Mouse (Mus musculus): Measurements from ENCODE around the gene Klk1b26. TPM values are rescaled to one million over a fixed set of nuclear protein-coding genes. Genes with fewer than 3 reads are reported as not detected.
"Not testable (repeated sequence)": the region's sequence is repeated elsewhere in the genome, so short reads cannot be mapped to it uniquely, and the experiment has no call there.

Gene Klk1b26
- 1 to 10 TPM; 2.8 to 4.1 TPM for total RNA-seq (2021)
- long read RNA-seq, experiment 1, partial matches to known transcripts = 1 of 9 reads
- long read RNA-seq, experiment 1, other reads (novel, unspliced or antisense) = 8 of 9 reads
- long read RNA-seq, experiment 2, partial matches to known transcripts = 1 of 6 reads
- long read RNA-seq, experiment 2, other reads (novel, unspliced or antisense) = 5 of 6 reads

DNA sequence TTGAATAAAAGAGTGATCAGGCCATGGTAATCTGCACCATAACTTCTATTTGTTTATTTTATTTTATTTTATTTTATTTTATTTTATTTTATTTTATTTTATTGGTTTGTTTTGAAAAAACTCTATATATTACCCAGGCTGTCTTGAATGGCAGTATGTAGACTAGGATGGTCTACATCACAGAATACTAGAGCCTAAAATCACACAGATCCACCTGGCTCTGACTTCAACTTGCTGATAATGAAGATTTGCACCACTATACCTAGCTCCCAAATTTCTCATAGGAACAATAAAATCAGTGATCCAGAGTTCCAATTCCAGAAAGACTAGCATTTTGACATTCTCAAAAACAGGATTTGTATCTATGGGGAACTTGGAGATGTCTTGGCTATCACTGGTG, at the start of gene Klk1b26:
Klk1b26 (plus strand) TSS at position 301 of the 400 bp plus-strand sequence.
- DNase-seq = not testable (repeated sequence)

DNA sequence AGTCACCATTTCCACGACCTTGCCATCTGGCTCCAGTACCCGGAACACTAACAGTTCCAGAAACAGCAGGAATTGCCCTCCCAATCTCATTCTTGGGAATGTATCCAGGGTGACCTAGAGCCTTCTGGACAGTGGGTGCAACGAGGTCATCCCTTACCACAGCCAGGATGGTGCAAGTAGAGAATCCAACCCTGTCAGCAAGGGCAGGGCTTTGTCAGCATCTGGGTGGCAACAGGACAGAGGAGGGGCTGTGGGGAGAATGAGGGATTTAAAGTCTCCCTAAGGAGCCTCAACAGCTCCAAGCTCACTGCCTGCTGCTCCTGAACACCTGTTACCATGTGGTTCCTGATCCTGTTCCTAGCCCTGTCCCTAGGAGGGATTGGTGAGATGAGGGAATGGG, 45.5 kb upstream of the Klk1b26 start, which contains the start of gene Klk1b1:
Klk1b1 (plus strand) TSS at position 301 of the 400 bp plus-strand sequence.
- no peak for DNase-seq

DNA sequence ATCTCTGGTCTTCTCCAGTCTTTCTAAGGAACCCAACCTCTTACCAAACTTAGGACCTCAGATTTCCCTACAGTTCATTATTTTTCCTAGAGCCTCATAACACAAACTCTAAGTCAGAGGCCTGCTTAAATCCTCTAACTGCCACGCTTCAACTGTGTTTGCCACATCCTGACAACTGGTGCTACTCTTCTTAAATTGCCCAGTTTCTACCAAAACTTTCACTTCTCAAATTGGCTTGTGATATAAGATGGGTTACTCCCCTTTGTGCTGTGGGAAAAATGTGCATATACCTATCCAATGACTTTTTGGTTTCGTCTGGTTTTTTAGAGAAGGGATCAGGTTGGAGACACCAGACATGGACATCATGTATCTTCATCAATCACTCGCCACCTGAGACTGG, 44.9 kb upstream of the Klk1b26 start:
- no peak for DNase-seq

DNA sequence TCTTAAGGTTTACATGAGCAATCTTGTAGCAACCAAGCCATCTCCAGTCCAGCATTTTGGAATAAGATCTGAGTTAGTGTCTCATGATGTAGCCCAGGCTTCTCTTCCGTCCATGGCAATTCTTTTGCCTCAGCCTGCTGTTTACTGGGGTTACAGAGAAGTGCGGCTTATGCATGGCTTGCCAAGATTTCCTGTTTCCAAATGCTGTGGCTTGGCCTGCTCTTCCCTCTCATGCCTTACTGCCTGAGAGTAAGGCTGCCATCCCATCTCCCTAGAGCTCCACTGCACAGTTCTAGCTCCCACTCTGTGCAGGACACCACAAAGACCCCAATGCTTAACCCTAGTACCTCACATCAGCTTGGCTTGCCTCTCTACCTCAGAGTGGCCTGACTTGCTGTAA, 44.4 kb upstream of the Klk1b26 start:
- no peak for DNase-seq

DNA sequence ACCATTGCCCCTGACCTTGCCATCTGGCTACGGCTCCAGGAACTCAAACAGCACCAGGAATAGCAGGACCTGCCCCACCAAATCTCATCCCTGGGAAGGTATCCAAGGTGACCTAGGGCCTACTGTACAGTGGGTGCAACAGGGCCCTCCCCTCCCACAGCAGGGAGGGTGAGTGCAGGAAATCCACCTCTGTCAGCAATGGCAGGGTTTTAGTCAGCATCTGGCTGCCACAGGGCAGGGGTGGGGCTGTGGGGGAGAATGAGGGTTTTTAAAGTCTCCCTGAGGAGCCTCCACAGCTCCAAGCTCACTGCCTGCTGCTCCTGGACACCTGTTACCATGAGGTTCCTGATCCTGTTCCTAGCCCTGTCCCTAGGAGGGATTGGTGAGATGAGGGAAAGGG, 36.2 kb upstream of the Klk1b26 start, which contains the start of gene Klk1b9:
Klk1b9 (plus strand) TSS at position 301 of the 400 bp plus-strand sequence.
- DNase-seq = not testable (repeated sequence)

DNA sequence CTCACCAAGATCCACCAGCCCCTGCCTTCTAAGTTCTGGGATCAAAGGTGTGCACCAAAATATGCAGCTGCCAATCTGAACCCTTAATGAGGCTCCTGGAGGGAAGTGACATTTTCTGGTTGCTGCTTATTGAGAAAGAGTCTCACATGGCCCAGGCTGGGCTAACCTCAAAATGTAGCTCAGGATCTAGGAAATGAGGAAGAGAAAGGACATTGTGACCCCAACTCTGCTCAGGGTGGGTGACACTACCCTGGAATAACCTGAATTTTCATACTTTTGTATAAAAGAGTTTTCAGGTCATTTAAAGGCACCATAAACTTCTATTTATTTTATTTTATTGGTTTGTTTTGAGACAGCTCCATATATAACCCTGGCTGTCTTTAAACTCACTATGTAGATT, 26.3 kb upstream of the Klk1b26 start:
- DNase-seq = no peak

DNA sequence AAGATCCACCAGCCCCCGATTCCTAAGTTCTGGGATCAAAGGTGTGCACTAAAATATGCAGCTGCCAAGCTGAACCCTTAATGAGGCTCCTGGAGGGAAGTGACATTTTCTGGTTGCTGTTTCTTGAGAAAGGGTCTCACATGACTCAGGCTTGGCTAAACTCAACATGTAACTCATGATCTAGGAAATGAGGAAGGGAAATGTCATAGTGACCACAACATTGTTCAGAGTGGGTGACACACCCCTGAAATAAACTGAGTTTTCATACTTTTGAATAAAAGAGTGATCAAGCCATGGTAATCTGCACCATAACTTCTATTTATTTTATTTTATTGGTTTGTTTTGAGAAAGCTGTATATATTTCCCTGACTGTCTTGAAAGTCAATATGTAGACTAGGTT, 17.1 kb upstream of the Klk1b26 start:
- DNase-seq = not testable (repeated sequence)

DNA sequence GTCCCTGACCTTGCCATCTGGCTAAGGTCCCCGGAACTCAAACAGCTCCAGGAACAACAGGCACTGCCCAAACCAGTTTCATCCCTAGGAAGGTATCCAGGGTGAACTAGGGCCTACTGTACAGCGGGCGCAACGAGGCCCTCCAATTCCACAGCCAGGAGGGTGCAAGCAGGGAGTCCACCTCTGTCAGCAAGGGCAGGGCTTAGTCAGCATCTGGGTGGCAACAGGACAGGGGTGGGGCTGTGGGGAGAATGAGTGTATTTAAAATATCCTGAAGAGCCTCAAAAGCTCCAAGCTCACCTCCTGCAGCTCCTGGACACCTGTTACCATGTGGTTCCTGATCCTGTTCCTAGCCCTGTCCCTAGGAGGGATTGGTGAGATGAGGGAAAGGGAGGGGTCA, 16.4 kb upstream of the Klk1b26 start, which contains the start of gene Klk1b11:
Klk1b11 (plus strand) TSS at position 301 of the 400 bp plus-strand sequence.
- not testable (repeated sequence) for DNase-seq

DNA sequence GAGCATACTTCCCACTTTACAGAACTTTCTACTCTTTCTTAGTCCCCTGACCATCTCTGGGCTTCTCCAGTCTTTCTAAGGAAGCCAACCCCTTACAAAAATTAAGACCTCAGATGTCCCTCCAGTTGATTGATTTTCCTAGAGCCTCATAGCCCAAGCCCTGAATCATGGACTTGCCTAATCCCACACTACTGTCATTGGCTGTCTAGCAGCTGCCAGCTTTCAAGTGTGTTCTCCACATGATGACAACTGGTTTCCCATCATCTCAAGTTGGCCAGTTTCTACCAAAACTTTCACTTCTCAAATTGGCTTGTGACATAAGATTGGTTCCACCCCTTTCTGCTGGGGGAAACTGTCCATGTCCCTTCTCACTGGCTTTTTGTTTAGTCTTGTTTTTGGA, 7.1 kb upstream of the Klk1b26 start:
- no peak for DNase-seq

DNA sequence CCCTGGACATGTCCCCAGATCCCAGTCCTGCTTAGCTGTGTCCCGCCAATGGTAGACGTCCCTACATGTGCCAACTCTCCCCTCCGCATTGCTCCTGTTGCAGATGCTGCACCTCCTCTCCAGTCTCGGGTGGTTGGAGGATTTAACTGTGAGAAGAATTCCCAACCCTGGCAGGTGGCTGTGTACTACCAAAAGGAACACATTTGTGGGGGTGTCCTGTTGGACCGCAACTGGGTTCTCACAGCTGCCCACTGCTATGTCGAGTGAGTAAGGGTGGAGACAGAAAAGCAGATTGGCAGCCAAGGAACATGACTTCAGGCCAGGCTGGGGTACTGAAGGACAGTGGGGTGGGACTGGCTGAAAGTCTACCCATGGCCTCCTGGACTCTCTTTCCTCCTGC, 2.7 kb downstream of the Klk1b26 start:
- peak; percentile 10 to 25 for DNase-seq

DNA sequence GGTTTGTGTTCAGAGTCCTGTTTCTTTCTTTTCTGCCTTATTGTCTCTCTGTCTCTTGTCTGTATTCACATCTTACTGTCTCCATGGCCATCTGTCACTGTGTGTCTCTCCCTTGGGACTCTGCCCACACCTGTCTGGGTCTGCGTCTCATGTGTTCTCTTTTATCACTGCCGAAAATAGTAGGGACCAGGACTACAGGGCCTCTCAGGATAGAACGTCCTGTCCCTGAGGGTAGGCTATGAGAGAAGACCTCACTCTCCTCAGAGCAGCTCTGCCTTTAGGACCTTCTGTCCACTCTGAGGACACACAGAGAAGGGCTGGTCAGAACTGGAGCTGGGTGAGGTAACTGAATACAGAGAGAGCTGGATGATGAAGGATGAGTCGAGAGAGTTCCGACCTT, 3.1 kb downstream of the Klk1b26 start:
- DNase-seq = peak; percentile 13 to 46

DNA sequence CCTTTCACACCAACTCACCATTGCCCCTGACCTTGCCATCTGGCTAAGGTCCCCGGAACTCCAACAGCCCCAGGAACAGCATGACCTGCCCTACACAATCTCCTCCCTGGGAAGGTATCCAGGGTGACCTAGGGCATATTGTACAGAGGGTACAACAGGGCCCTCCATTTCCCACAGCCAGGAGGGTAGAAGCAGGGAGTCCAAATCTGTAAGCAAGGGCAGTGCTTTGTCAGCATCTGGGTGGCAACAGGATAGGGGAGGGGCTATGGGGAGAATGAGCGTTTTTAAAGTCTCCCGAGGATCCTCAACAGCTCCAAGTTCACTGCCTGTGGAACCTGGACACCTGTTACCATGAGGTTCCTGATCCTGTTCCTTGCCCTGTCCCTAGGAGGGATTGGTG, 40.0 kb downstream of the Klk1b26 start, which contains the start of gene Klk1b27:
Klk1b27 (plus strand) TSS at position 301 of the 400 bp plus-strand sequence.
- DNase-seq = not testable (repeated sequence)

Other genes starting within 250 kb of the Klk1b26 start
- not detected for gene Klk12, start 243.3 kb upstream of the Klk1b26 start, total RNA-seq (2021)
- gene Klk11, start 237.6 kb upstream of the Klk1b26 start, total RNA-seq (2021) = under 1 TPM in 1 of 2 experiments, not detected in 1; 0.30 TPM
- under 1 TPM; 0.20 to 0.49 TPM for gene Klk10, start 231.1 kb upstream of the Klk1b26 start, total RNA-seq (2021)
- not detected for gene Klk9, start 220.3 kb upstream of the Klk1b26 start, total RNA-seq (2021)
- 10 to 100 TPM in 1 of 2 experiments, 1 to 10 TPM in 1; 8.9 to 10.2 TPM for gene Klk8, start 214.6 kb upstream of the Klk1b26 start, total RNA-seq (2021)
- gene Klk7, start 200.9 kb upstream of the Klk1b26 start, total RNA-seq (2021) = not detected
- gene Klk6, start 187.7 kb upstream of the Klk1b26 start, total RNA-seq (2021) = not detected
- not detected for gene Klk5, start 170.2 kb upstream of the Klk1b26 start, total RNA-seq (2021)
- not detected for gene Klk4, start 131.0 kb upstream of the Klk1b26 start, total RNA-seq (2021)
- gene Klk15, start 78.4 kb upstream of the Klk1b26 start, total RNA-seq (2021) = not detected
- not detected for gene Klk1b8, start 61.5 kb upstream of the Klk1b26 start, total RNA-seq (2021)
- not detected for gene Klk1b1, start 45.4 kb upstream of the Klk1b26 start, total RNA-seq (2021)
- not detected for gene Klk1b9, start 36.1 kb upstream of the Klk1b26 start, total RNA-seq (2021)
- gene Klk1b11, start 16.3 kb upstream of the Klk1b26 start, total RNA-seq (2021) = not detected
- gene Klk1b27, start 40.1 kb downstream of the Klk1b26 start, total RNA-seq (2021) = not detected
- not detected for gene Klk1b21, start 90.2 kb downstream of the Klk1b26 start, total RNA-seq (2021)
- gene Klk1b22, start 100.5 kb downstream of the Klk1b26 start, total RNA-seq (2021) = not detected
- not detected for gene Klk1b16, start 124.6 kb downstream of the Klk1b26 start, total RNA-seq (2021)
- gene Klk1b24, start 176.1 kb downstream of the Klk1b26 start, total RNA-seq (2021) = not detected
- not detected for gene Klk1b3, start 186.0 kb downstream of the Klk1b26 start, total RNA-seq (2021)
- gene Klk1b4, start 195.3 kb downstream of the Klk1b26 start, total RNA-seq (2021) = not detected
- not detected for gene Klk1b5, start 203.8 kb downstream of the Klk1b26 start, total RNA-seq (2021)
- under 1 TPM in 1 of 2 experiments, not detected in 1; 0.60 TPM for gene Klk1, start 213.2 kb downstream of the Klk1b26 start, total RNA-seq (2021)
- not detected for gene Gm36864, start 224.0 kb downstream of the Klk1b26 start, total RNA-seq (2021)
- gene 1700028J19Rik, start 234.5 kb downstream of the Klk1b26 start, total RNA-seq (2021) = under 1 TPM; 0.25 to 0.28 TPM
- 10 to 100 TPM in 1 of 2 experiments, 1 to 10 TPM in 1; 8.1 to 11.5 TPM for gene 2410002F23Rik, start 234.6 kb downstream of the Klk1b26 start, total RNA-seq (2021)
- gene Acp4, start 245.2 kb downstream of the Klk1b26 start, total RNA-seq (2021) = not detected
- gene Gm15517, start 249.3 kb downstream of the Klk1b26 start, total RNA-seq (2021) = not detected

All from heart, adult 18-20 months (tissue).